Comparison of ENCODE assay signal across 16 mouse cellular contexts in genomic region chr4:122781717-122782116, GRCm38 (mm10). TPM values are rescaled to one million over a fixed set of nuclear protein-coding genes. Genes with fewer than 3 reads are reported as not detected.
DNase-seq lines count a peak whose midpoint lies in the region; ATAC-seq and TF ChIP-seq lines count a peak whose summit lies in the region.
"Had no signal": no experiment of that assay in that cellular context is flagged by ENCODE, and none has a peak within 500 bp of the region (broad histone marks: within the 10 kb centered on the region; RNA-seq: fewer than 3 reads in every experiment).

No protein-coding gene starts in this region.

- H3K27ac ChIP-seq in layer of hippocampus, adult 2 months, result no peak overlapping the region
- no peak overlapping the region for H3K27ac ChIP-seq in forebrain, embryonic 14.5 days (ENCODE audit: low read depth, low read length)
- H3K27ac ChIP-seq: neural tube, embryonic 15.5 days had no signal

- TF ChIP-seq CTCF in layer of hippocampus, adult 2 months (conservative IDR thresholded peaks at IDR 0.05), result peak; percentile 32; the same call in 1 of the 2 replicates

- peak; percentile 5 for DNase-seq in adrenal gland, postnatal 14 days
- no peak for DNase-seq in adrenal gland, adult (ENCODE audit: inconsistent age in 2 of 2, low spot score in 1 of 2)
- DNase-seq in layer of hippocampus, adult 2 months (ENCODE audit: low spot score in 2 of 2), result no peak
- DNase-seq in layer of hippocampus, postnatal 14 days (ENCODE audit: low spot score in 2 of 2), result no peak
- DNase-seq in B cell, adult 2 months, result peak; percentile 29 to 33
- peak; percentile 4 for DNase-seq in forelimb bud, embryonic 11.5 days (ENCODE audit: low read depth, low spot score)
- no peak for DNase-seq in forebrain, embryonic 14.5 days (ENCODE audit: low spot score)
- no peak for DNase-seq in ovary, postnatal 36 days (ENCODE audit: low spot score)
- DNase-seq: adrenal gland, adult 2 months; heart, adult 18-20 months; lung, postnatal 4 days; right cerebral cortex, postnatal 14 days had no signal

- ATAC-seq in forebrain, embryonic 14.5 days, result no peak
- ATAC-seq: inflammation-experienced regulatory T-cells, adult 6 months; Patski had no signal

- no peak overlapping the region for H3K4me3 ChIP-seq in layer of hippocampus, adult 2 months
- H3K4me3 ChIP-seq in forebrain, embryonic 14.5 days (ENCODE audit: low read depth, low read length), result no peak overlapping the region
- H3K4me3 ChIP-seq: erythroblast, embryonic 14.5 days; neural tube, embryonic 15.5 days had no signal

- H3K4me1 ChIP-seq in forebrain, embryonic 14.5 days (ENCODE audit: control insufficient read depth, insufficient read depth, low read length), result no peaks in the 10 kb centered on the region
- H3K4me1 ChIP-seq: neural tube, embryonic 15.5 days had no signal

- no peak overlapping the region for H3K9ac ChIP-seq in forebrain, embryonic 14.5 days (ENCODE audit: low read length)
- H3K9ac ChIP-seq: neural tube, embryonic 15.5 days had no signal

- H3K36me3 ChIP-seq in forebrain, embryonic 14.5 days (ENCODE audit: control insufficient read depth, insufficient read depth, low read length), result no peaks in the 10 kb centered on the region
- H3K36me3 ChIP-seq: neural tube, embryonic 15.5 days had no signal

- H3K9me3 ChIP-seq in forebrain, embryonic 14.5 days (replicated peaks; ENCODE audit: control insufficient read depth, low read length), result no peaks in the 10 kb centered on the region
- H3K9me3 ChIP-seq: neural tube, embryonic 15.5 days had no signal

- no peak overlapping the region for H3K4me2 ChIP-seq in forebrain, embryonic 14.5 days (ENCODE audit: low read length)
- H3K4me2 ChIP-seq: neural tube, embryonic 15.5 days had no signal

- 68% methylated on average over 1 of the region's 1 CpGs for WGBS in forebrain, embryonic 14.5 days

- H3K27me3 ChIP-seq in forebrain, embryonic 14.5 days (replicated peaks; ENCODE audit: control insufficient read depth, insufficient read depth, low read length), result no peaks in the 10 kb centered on the region
- H3K27me3 ChIP-seq: neural tube, embryonic 15.5 days; Patski had no signal

RNA-seq across cellular contexts. Expression of gene Ppt1, which starts 54.3 kb away (rescaled TPM):
- 48.6 and 55.9 TPM in 2 replicates for total RNA-seq in adrenal gland, postnatal 14 days (2021)
- total RNA-seq in layer of hippocampus, adult 2 months (2021), result 10 to 100 TPM; 84.6 to 88.1 TPM
- 10 to 100 TPM; 81.0 to 86.8 TPM for total RNA-seq in layer of hippocampus, postnatal 14 days (2021)
- polyA plus RNA-seq in forebrain, embryonic 14.5 days (2014; fragmentation: Nextera tagmentation; extraction: Ambion mirVana), result 54.9 and 63.7 TPM in 2 replicates

Comparison
In these comparisons a context has a peak if more than half of its experiments do, and no peak if none do; other contexts are left out.
1. DNase-seq: peak in adrenal gland, postnatal 14 days (single experiment), B cell, adult 2 months (2 of 2) and forelimb bud, embryonic 11.5 days (single experiment); none in adrenal gland, adult (0 of 2), layer of hippocampus, adult 2 months (0 of 2), layer of hippocampus, postnatal 14 days (0 of 2), forebrain, embryonic 14.5 days (single experiment) and ovary, postnatal 36 days (single experiment).